Mouse (Mus musculus) heart, adult 8-10 months (tissue): ENCODE measurements around the gene Cacna2d4. TPM values are rescaled to one million over a fixed set of nuclear protein-coding genes. Genes with fewer than 3 reads are reported as not detected.
"Not testable (repeated sequence)": the region's sequence is repeated elsewhere in the genome, so short reads cannot be mapped to it uniquely, and the experiment has no call there.

Source experiments
- DNase-seq: peaks from one replicate; pipeline ENCODE4 v3.0.0; 2022; ENCODE audit warnings: low spot score
- total RNA-seq, 4 experiments: library from RNA; stranded (reverse); gene quantifications; 2 replicates each; pipeline ENCODE4 v1.2.4; 2022

The Cacna2d4 gene
- total RNA-seq: not detected

DNA sequence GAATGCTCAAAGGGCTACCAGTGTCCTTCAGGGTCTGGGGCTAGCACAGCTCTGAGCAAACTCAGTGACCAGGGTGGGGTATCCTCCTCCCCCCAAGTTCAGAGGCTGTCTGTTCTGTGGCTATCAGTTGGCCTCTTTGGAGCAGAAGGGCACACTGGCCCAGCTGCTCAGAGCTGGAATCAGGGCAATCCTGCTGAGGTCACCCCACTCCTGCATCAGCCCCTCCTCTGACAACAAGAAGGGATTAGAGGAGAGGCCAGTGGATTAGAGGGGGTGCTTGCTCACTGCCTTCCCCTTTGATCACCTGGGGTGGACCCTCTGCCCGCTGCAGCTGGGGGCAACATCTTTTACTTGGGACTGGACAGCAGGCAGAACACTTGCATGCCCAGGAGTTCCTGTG is at the start of gene Cacna2d4:
TSS of gene Cacna2d4 (plus strand) at position 286 of the 400 bp plus-strand sequence.
- DNase-seq: no peak

DNA sequence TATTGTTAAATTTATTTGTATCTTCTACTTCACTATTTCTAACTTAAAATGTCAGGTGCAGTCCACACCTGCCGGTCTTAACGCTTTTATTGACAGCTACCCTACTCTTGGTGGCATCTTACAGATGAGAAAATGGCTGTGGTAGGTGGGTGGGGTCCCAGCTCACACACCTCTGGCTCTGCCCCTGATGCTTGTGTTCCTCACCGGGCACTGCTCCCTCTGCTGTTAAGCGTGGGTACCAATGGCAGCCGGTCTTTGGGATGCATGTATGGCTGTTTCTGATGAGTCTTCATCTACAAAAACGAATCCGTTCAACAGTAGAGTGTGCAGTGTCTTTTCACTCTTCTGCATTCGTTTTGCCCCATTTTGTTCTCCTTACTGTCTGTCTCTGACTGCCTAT is 49.7 kb upstream of the Cacna2d4 start:
- no peak for DNase-seq

DNA sequence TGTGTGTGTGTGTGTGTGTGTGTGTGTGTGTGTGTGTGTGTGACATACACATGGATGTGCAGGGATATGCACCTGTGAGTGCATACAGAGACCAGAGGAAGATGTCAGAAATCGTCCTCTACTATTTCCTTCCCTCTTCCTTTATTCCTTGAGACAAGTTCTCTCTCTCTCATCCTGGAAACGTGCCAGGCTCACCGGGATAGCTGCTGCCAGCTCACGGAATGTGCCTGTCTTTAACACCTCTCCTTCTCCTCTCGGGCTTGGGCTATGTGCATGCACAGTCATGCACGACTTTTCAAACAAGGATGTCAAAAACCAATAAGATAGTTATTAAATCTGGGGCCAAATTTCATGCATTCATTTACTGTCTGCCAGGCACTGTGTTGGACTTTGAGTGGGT is 48.7 kb upstream of the Cacna2d4 start:
- DNase-seq: no peak

DNA sequence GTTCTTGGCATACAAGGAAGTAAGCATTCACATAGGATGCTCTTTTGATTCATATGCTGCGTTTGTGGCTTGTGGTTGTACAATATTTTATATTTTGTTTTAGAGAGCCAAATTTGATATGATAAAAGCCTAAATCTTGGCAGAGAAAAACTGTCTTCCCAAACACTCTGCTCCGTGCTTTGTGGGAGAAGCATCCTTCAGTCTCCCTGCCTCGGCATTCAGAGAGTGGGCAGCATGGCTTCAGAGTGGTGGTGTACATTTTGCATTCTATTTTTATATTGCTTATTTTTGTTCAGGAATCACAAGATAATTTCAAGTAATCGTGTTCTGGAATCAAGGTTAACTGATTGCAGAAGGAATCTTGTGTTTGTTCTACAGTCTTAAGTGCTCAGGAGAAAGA is 44.8 kb upstream of the Cacna2d4 start:
- no peak for DNase-seq

DNA sequence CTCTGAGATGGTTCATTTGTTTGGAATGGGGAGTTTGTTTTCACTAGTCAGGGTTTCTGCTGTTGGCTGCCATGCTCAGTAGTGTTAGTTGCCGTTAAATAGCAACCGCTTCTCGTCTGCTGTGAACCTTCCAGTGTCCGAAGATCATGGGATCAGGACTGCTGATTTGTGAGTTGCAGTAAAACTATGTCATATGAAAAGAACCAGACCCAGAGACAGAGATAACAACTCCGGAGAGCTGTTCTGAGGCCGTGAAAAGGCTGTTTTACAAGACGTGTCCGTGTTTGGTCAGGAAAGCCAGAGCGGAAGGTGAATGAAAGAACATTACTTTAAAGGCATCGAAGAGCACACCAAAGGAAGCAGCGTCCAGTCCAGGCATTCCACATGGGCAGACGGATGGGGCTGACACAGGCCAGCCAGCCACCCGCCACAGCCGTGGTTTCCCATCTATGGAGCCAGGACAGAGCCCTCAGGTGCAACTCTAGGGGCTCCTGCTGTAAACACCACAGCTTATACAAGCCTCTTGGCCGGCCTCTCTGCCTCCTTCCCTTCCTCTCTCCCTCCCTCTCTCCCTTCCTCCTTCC is 42.7 kb upstream of the Cacna2d4 start:
- DNase-seq: no peak

DNA sequence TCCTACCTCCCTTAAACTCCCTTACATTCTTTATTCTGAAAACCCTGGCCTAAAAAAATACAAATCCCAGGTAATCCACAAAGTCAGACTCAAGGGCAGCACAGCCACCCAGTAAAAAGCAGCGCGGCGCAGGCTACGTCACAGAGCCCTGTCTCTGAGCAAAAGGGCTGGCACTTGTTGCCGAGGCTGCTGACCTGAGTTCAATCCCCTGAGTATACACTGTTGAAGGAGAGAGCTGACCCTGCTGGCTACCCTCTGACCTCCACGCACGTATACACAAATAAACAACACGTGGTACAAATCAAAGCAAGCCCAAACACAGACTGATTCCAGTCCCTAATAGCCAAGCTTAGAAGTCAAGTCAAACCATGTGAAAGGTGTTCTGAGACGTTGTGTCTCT is 42.2 kb upstream of the Cacna2d4 start:
- no peak for DNase-seq

DNA sequence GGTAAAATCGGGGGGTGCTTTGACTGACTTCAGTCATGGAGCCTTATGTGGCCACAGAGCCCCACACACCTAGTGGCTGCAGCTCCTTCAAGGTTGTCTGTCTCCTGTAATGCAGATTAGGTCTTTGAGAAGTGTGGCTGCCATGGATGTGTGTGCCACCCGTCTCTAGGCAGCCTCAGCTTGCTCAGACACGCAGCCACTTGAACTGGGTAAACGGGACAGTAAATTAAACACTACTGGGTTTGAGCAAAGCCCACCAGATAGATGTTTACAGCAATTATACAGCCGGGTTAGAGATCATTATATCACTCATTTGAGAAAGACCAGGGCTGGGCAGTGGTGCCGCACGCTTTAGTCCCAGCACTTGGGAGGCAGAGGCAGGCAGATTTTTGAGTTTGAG is 41.7 kb upstream of the Cacna2d4 start:
- DNase-seq: no peak

DNA sequence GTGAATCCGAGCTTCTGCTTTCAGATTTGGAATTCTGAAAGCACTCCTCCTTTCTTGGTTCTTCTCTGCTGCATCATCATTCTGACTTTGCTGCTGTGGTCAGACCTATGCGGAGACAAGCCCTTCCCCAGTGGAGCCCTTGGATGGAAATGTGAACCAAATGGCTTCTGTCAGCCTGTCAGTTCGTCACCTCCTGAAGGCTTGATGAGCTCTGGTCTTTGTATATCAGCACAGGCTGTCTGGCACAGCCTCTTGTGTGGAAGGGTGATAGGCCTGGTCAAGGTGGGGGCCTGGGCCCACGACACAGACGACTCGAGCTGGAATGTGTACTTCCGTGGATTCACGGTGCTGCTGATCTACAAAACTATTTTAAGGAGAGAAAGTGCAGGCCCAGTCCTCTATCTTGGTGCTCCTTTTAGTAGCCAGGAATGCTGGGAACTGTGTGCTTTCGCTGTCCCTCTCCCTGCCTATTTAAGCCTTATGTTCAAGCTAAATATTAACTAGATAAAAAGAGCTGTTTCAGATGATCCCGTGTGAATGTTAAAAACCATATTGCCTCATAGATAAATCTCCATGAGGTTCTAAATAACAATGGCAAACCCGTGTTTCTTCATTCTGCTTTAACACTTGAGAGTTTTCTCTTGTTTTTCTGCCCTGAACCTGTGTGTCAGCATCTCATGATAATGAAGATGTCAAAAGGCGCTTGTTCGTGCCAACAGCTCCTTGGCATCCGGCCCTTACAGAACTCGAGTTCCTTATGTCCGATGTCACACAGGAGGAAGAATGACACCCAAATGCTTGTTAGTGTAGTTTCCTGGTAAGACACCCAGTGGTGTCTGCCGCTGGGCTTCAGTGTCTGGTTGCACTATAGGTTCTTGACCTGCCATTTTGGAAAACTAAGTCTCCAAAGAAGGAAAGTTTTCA is 39.7 kb upstream of the Cacna2d4 start, which contains the start of gene Cacna1c:
TSS of gene Cacna1c (minus strand) at position 37 of the 924 bp plus-strand sequence.
- DNase-seq: peak; percentile 72

DNA sequence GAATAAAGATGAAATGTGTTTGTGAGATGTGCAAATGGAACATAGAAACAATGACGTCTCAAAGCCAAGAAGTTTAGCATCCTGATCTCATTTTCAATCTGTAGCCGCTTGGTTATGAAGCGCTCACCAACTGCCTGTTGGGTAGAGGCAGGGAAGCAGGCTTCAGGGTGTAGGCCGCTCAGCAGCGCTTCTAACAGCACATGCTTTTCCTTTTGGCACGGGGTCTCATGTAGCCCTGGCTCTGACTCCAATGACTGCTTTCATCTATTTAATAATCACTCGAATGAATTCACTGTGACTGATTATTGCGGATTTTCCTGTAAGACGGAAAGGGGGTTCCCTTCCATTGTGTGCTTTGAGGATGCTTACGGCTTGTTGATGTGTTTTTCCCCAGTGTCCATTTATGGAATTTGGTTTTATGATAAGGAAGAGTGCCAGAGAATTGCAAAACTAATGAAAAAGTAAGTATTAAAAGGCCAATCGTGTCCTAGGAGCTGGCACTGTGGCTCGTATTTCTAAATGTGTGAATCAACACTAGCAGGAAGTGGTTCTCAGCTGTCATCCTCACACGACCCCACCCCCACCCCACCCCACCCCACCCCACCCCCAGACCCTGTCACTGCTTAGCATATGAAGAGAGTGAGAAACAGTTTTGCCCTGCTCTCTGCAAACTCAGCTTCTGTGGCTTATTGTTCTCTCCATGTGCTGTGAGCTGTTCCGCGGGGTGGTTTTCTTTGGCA is 37.6 kb upstream of the Cacna2d4 start:
- DNase-seq: no peak

DNA sequence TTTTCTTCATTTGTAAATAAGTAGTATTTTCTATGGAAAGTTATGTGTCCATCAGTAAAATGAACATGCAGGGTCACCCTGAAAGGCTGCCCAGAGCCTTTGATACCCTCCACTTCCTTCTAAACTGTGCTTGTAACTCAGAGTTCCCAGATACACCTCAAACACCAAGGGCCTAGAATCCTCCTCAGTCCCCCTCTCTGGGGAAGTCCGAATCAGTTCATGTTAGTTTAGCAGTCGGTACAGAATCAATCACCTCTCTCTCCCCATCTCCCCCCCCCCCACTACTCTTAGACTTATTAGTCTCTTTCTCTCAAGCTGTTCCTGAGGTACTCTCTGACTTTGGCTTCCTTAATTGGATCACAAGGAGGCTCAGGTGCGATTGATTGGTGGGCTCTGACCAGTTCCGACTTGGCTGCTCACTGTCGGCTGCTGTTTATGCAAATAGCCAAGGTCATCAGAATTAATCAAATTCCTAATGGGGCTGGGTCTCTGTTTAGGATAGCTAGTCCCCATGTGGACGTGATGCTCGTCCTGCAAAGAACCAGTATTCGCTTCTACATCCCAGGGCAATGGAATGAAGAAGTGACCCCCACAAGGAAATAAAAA is 36.9 kb upstream of the Cacna2d4 start:
- DNase-seq: no peak

DNA sequence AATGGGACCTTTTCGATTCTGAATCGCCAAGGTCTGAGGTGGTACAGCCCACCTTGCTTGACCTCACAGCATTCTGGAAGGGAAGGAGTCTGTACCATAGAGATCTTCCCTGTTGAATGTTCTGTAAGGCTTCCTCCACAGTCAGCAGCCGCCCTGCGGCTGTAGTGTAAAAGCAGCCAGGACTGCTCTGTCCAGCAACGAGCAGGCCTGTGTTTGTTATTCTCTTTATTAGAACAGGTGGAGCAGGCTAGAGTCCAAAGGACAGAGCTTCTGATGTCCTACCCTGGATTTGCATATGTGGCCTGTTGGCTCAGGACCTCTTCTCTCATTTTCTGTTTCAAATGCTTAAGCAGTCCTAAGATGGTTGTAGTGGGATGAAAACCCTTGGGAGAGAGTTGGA is 36.0 kb upstream of the Cacna2d4 start:
- no peak for DNase-seq

DNA sequence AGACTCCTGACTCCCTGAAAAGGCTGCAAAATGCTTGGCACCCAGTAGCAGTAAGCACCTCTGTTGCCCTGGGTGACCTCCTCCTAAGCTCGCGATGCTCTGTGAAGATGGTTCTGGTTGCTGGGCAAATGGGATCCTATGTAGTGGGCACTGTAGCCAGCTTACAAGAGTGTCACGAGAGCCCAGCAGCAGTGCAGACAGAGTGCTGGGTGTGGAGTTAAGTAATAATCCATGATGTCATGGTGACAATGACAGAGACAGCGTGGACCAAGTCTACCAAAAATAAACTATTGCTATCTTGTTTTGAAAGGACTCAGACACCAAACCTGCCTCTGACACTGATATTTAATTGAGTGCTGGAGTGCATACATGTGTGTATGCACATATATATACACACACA is 34.8 kb upstream of the Cacna2d4 start:
- DNase-seq: no peak

DNA sequence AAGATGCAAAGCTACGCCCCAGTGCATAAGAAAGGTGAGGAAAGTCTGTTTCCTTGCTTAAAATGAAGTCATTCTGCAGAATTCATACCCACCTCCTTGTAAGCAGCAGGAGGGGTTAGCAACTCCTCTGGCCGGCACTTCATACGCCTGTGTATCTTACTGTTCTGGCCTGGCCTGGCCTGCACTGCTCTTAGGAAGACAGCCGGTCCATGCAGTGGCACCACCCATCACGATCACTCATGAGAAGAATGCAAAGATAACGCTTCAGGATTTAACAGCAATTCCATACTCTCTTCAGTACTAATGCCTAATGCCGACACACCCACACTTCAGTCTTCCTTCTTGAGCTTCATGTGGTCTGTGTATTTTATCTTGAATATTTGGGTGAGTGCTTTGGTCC is 32.0 kb upstream of the Cacna2d4 start:
- no peak for DNase-seq

DNA sequence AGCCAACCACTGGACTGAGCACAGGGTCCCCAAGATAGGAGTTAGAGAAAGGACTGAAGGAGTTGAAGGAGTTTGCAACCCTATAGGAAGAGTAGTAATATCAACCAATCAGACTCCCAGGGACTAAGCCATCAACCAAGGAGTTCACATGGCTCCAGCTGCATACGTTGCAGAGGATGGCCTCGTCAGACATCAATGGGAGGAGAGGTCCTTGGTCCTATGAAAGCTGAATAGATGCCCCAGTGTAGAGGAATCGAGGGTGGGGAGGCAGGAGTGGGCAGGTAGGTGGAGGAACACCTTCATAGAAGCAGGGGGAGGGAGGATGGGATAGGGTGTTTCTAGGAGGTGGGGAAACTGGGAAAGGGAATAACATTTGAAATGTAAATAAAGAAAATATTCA is 31.4 kb upstream of the Cacna2d4 start:
- no peak for DNase-seq

DNA sequence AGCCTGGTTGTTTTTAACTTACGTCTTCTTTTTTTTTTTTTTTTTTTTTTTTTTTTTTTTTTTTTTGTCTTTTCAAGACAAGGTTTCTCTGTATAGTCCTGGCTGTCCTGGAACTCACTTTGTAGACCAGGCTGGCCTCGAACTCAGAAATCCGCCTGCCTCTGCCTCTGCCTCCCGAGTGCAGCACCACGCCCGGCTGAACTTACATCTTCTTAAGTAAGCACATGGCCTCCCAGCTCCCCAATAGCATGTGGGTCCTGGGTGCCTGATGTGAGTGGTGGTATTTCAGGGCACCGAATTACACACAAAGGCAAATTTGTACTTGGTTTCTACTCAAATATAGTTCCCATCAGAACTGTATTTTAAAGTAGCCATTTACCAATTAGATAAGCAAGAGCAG is 30.3 kb upstream of the Cacna2d4 start:
- DNase-seq: not testable (repeated sequence)

DNA sequence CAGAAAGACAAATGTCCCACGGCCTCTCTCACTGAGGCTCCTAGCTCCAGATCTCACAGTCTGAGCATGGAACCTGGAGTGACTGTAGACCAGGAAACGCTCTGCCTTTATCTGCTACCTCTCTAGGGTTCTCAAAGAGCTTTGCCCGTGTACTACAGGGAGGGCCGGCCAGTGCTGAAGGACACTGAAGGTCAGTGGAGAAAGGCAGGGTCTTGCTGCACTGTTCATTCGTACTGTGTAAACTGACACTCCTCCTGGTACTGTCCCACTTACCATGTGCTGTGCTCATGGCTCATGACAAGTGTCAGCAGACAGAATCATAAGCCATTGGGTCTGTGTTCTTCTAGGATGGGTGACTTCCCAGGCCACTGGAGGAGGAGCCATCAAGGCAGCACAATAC is 23.0 kb upstream of the Cacna2d4 start:
- no peak for DNase-seq

DNA sequence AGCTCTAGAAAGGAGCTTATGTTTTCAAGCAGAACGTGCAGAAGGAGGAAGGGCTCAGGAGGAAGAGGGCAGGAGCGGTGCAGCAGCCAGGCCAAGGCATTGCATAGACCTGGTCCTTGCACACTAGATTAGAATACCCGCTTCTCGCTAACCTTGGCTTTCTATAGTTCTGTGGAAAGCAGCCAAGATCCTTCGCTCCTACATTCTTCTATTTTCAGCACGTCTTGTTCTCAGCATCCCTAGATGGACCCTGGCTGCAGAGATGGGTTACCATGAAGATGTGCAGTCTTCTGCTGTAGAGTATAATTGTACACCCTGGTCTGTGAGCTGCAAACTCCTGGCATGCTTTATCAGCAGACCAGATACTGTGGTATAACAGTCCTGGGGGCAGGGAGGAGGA is 22.1 kb upstream of the Cacna2d4 start:
- DNase-seq: no peak

DNA sequence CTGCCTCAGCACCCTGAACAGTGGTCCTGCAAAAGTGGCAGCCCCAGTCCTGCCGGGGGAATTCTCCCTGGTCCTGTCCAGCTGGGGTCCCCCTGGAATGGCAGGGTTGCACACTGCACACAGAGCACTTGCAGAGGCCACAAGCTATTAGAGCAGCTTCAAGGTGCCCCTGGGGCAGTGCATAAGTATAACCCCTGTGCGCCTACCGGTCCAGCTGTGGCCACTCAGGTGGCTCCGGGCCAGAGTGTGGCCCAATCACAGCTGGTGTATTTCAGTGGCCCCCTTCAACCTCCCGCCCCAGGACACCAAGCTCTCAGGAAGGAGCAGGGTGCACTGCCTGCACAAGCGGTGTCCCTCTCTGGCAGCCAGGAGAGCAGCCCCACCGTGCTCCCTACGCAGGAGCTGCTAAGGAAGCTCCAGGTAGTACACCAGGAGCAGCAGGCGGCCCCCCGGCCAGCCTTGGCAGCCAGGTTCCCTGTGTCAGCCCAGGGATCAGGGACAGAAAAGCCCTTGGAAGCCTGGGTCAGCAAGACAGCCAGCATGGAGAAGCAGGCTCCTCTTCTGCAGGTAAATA is 21.2 kb upstream of the Cacna2d4 start:
- no peak for DNase-seq

DNA sequence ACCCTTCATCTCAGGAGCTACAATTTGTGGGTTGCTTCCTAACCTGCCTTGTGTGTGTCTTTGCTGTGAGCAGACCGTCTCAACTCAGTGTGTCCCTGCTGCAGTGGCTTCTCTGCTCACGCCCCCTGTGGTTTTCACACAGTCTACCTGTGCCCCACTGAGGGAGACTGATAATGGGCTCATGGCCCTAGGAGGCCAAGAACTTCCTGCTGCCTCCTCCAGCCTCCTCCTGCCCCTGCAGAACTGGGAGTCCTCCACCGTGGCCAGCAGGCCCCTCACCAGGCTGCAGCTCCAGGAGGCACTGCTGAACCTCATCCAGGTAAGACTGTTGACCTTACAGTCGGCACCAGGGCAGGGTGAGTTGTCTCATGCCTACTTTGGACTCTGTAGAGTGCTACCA is 18.7 kb upstream of the Cacna2d4 start:
- no peak for DNase-seq

DNA sequence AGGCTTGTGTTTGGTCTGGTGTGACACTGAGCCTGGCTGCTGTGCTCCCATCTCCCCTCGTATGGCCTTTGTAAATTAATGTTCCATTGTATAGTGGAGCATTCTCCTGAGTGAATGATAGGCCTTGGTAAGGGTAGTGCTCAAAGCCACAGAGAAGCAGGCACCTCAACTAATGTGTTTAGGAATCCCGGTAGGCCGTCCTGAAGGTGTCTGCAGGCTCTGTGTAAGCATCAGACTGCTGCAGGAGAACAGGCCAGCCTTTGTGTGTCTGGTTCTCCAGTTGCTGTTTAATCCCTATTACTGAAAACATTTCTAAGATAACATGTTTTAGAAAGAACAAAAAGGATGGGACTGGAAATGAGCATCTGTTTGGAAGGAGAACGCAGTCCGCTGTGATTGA is 17.7 kb upstream of the Cacna2d4 start:
- no peak for DNase-seq

DNA sequence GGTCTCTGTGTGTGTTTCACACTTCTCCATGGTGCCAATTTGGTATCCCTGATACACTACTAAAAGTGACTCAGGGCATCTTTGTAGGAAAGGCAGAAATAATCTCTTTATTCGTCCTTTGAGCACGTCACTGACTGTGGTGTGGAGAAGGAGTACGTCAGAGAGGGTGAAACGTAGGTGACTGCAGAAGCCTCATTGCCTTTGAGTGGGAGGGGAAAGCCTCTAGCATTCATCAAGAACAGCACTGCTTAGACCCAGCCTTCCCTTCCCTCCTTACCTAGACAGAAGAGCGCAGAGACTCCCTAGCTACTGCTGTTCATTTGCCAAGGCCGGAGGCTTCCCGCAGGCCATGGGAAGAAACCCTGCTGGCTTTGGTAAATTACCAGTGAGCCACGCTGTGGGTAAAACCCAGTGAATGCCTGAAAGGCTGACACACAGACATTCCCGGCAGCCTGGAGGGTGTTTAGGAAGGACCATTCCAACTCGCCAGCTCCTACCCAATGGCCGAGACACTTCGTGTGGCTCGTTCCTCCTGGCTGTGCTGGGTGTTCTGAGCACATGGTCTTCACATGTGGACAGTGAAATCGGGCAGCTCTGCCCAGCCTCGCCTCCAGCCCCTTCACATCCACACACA is 17.0 kb upstream of the Cacna2d4 start:
- DNase-seq: no peak
